Mouse (Mus musculus) limb, embryonic 15.5 days (tissue): ENCODE data around the gene Rassf7. TPM values are rescaled to one million over a fixed set of nuclear protein-coding genes. Genes with fewer than 3 reads are reported as not detected.

ENCODE experiments used
- ATAC-seq: fragments of 200-750 bp; cut with Nextera tagmentation; 2 replicates; pipeline ENCODE4 v1.8.0; 2017; ENCODE audit warnings: low read depth, moderate TSS enrichment; ENCODE audit not compliant: insufficient number of reproducible peaks, low FRiP score, low TSS enrichment
- H3K27ac ChIP-seq: fragments of 300-500 bp; sonication (generic); 2 replicates; pipeline ENCODE4 v1.5.1; 2015; ENCODE audit warnings: moderate library complexity, mild to moderate bottlenecking, inconsistent platforms
- H3K27me3 ChIP-seq: fragments of 300-500 bp; sonication (generic); 2 replicates; pipeline ENCODE4 v1.6.1; 2015; ENCODE audit warnings: inconsistent platforms
- H3K36me3 ChIP-seq: fragments of 300-500 bp; sonication (generic); 2 replicates; pipeline ENCODE4 v1.6.1; 2015; ENCODE audit warnings: inconsistent platforms
- H3K4me1 ChIP-seq: fragments of 300-500 bp; sonication (generic); 2 replicates; pipeline ENCODE4 v1.6.1; 2015; ENCODE audit warnings: inconsistent platforms
- H3K4me2 ChIP-seq: fragments of 300-500 bp; sonication (generic); 2 replicates; pipeline ENCODE4 v1.6.1; 2015; ENCODE audit warnings: mild to moderate bottlenecking, inconsistent platforms
- H3K4me3 ChIP-seq: fragments of 300-500 bp; sonication (generic); 2 replicates; pipeline ENCODE4 v1.5.1; 2015; ENCODE audit warnings: mild to moderate bottlenecking, inconsistent platforms
- H3K9ac ChIP-seq: fragments of 300-500 bp; sonication (generic); 2 replicates; pipeline ENCODE4 v1.6.1; 2015; ENCODE audit warnings: inconsistent platforms
- H3K9me3 ChIP-seq: fragments of 300-500 bp; sonication (generic); 2 replicates; pipeline ENCODE4 v1.6.1; 2016; ENCODE audit warnings: inconsistent platforms
- WGBS: fragments of 180-500 bp; shearing (Covaris S2); methylation state at CpG from one replicate; pipeline ENCODE4 v1.1.7; 2015; 5-methylcytosine and 5-hydroxymethylcytosine counted together
- polyA plus RNA-seq: library from polyadenylated mRNA; unstranded; fragments of >200 nt; fragmentation: Nextera tagmentation; extraction: Ambion mirVana; gene quantifications from 2 replicates; pipeline ENCODE4 v1.2.1, GENCODE M21; 2015

Rassf7 gene
- polyA plus RNA-seq, 1 experiment from 2014 or later, result 56.1 TPM

DNA sequence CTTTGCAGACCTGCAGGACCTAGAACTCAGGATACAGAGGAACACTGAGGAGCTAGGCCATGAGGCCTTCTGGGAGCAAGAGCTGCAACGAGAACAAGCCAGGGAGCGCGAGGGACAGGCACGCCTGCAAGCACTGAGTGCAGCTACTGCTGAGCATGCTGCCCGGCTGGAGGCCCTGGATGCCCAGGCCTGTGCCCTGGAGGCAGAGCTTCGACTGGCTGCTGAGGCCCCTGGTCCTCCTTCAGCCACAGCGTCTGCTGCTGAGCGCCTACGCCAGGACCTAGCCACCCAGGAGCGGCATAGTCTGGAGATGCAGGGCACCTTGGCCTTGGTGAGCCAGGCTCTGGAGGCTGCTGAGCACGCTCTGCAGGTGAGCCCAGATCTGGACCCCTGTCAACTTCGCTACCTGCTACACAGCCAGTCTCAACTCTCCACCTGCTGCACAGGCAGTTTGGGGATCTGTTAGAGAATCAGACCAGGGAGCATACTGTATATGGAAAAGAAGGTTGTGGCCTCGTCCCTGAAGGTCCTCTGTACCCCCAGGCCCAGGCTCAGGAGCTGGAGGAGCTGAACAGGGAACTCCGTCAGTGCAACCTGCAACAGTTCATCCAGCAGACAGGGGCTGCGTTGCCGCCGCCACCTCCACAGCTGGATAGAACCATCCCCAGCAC lies 1.8 kb downstream of the Rassf7 start:
- no peaks in the 10 kb centered on the region for H3K9me3 ChIP-seq
- peak overlapping the region; percentile 27; the same call in 1 of the 2 replicates for H3K27ac ChIP-seq
- H3K36me3 ChIP-seq, result peaks cover 12% of the 10 kb centered on the region; the same call in 1 of the 2 replicates
- H3K4me3 ChIP-seq, result no peak overlapping the region; the same call in 1 of the 2 replicates
- H3K4me2 ChIP-seq, result peak overlapping the region; percentile 97; the same call in 1 of the 2 replicates
- H3K4me1 ChIP-seq, result peaks cover 64% of the 10 kb centered on the region
- 86% methylated on average over 17 of the region's 17 CpGs for WGBS
- H3K9ac ChIP-seq, result no peak overlapping the region
- ATAC-seq, result no peak
- H3K27me3 ChIP-seq, result no peaks in the 10 kb centered on the region

DNA sequence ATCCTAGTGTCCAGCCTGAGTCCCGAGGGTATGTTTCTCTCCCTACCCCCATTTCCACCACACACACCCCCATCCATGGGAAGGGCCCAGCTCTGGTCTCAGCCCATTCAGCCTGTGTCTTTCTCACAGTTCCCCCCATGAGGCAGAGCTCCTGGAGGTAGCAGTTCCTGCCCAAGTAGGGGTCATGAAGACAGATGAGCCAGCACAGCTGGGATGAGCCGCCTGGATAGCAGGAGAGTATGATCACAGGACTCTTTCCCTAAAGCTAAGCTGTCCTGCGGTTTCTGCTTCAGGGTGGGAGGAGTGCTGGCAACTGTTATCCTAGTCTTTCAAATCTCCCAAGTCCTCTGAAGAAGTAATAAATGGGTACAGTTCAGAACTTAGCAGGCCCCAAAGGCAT lies 2.5 kb downstream of the Rassf7 start:
- ATAC-seq, result no peak
- H3K36me3 ChIP-seq, result peaks cover 12% of the 10 kb centered on the region; the same call in 1 of the 2 replicates
- no peak overlapping the region for H3K4me3 ChIP-seq
- no peaks in the 10 kb centered on the region for H3K9me3 ChIP-seq
- no peaks in the 10 kb centered on the region for H3K27me3 ChIP-seq
- H3K27ac ChIP-seq, result 0 out of 2 replicates have a peak overlapping the region, but pooled peaks have one; percentile 14
- H3K4me2 ChIP-seq, result no peak overlapping the region
- H3K4me1 ChIP-seq, result peaks cover 71% of the 10 kb centered on the region
- H3K9ac ChIP-seq, result no peak overlapping the region
- WGBS, result 77% methylated on average over 3 of the region's 3 CpGs

DNA sequence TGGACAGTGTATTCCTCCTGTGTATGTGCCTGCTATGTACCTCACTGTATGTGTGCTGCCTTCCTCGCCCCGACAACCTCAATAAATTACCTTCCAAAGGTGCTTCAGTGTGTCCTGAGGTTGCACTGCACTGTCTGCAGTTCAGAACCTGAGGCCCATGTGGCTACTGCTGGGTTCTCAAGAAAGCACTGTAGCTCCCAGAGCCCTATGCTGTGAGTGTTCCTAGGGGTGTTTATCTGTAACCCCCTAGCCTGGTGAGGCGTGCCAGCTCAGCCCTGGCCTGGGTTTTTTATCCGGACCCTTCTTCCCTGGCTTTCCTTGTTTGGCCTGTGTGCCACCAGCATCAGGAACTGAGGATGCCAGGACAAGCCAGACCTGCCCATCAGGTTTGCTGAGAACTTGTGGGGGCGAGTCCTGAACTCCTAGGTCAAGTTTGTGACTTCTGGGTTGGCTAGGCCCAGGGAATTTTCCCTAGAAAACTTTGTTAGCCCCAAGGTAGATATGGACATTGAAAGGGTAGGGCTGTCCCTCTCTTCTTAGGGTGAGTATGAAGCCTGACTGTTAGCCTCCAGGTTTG lies 3.0 kb downstream of the Rassf7 start:
- no peak overlapping the region for H3K4me2 ChIP-seq
- no peaks in the 10 kb centered on the region for H3K27me3 ChIP-seq
- 0 out of 2 replicates have a peak overlapping the region, but pooled peaks have one; percentile 14 for H3K27ac ChIP-seq
- H3K36me3 ChIP-seq, result peaks cover 12% of the 10 kb centered on the region; the same call in 1 of the 2 replicates
- no peak overlapping the region for H3K4me3 ChIP-seq
- no peak for ATAC-seq
- WGBS, result 71% methylated on average over 5 of the region's 5 CpGs
- H3K4me1 ChIP-seq, result peaks cover 71% of the 10 kb centered on the region
- H3K9me3 ChIP-seq, result no peaks in the 10 kb centered on the region
- H3K9ac ChIP-seq, result no peak overlapping the region

DNA sequence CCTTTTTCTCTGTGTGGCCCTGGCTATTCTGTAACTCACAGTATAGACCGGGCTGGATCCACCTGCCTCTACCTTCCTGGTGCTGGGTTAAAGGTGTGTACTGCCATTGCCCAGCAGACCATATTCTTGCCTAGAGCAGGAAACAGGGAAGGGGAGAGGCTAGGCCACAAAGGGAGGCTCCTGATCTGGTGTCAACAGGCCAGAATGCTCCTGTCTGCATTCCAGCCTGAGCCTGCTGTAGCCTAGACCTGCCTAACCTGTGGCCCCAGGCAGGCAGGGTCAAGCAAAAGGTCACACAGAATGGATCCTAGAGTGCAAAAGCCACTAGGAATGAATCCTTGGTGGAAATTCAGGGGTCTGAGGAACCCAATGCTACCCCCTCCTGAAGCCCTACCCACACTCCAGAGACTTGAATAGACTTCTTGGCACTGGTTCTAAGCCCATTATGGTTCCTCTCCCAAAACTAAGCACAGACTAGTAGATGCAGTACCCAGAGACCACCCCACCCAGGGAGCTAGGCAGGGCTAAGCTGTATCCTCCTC lies 4.0 kb downstream of the Rassf7 start:
- ATAC-seq, result no peak
- whole genome bisulfite sequencing, result 92% methylated on average over 1 of the region's 1 CpGs
- no peaks in the 10 kb centered on the region for H3K9me3 ChIP-seq
- H3K4me3 ChIP-seq, result no peak overlapping the region
- H3K4me2 ChIP-seq, result peak overlapping the region; percentile 82; the same call in 1 of the 2 replicates
- H3K9ac ChIP-seq, result no peak overlapping the region
- H3K27ac ChIP-seq, result peak overlapping the region; percentile 54; the same call in 1 of the 2 replicates
- peaks cover 12% of the 10 kb centered on the region; the same call in 1 of the 2 replicates for H3K36me3 ChIP-seq
- no peaks in the 10 kb centered on the region for H3K27me3 ChIP-seq
- peaks cover 71% of the 10 kb centered on the region for H3K4me1 ChIP-seq

DNA sequence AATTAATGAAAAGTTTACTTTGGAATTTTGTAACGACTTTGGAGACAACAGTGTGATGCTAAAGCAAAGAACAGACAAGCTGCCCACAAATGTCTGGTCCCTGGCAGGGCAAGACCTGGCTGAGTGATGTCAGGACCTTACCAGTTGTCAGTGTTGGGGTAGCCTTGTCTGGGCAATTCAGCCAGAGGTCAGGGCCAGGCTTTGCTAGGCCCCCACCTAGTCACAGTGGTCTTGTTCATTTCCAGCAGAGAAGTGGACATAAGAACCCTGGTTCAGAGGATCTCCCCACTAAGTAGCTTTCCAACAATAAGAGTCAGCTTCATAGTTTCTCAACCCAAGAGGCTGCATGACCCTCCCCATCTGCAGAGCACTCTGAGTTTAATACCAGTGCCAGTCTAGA lies 4.7 kb downstream of the Rassf7 start:
- peak overlapping the region; percentile 82 for H3K4me2 ChIP-seq
- WGBS, result 66% methylated on average over 1 of the region's 1 CpGs

DNA sequence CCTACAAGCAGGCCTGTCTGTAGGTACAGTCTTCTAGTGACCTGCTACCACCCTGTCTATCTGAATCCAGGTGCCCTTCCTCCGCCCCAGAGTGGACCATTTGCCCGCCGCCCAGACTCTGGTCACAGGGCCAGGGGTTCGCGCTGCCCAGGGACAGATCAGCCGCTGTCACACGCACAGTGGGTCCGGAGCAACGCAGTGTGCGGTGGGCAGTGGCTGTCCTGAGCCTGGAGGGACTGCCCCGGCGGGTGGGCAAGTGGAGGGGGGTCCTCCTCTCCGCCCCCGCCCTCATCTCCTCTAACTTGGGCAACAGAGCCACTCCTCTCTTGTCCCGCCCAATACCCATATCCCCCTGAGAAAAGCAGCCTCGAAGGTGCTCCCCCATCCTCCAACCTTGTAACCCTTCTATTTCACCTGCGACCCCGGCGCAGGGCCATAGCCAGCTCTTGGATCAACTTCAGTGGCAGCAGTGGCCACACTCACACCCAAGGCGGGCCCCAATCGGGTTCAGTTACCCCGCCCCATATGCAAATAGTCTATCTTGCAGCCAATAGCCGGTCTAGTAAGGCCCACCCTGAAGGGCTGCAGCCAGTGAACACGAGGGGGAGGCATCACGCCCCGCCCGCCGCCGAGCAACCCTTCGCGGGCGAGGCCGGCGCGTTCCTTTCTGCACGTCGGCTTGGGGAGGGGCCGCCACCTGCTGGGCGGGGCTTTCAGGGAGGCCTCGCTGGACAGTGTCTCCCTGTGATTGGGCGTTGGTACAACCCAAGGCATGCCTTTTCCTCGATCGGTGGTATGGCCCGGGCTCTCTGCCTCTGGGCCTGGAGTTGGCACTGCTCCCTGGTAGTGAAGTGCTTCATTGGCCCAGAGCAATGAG lies 5.8 kb downstream of the Rassf7 start:
- peak; percentile 97 for ATAC-seq
- Histone ChIP-seq H3K27ac (peak overlapping the region; percentile 90), H3K4me3 (peak overlapping the region; percentile 67)

More for the DNA sequence above, 4.7 kb downstream of the Rassf7 start:
- H3K4me1 ChIP-seq, result peaks cover 64% of the 10 kb centered on the region
- H3K27ac ChIP-seq, result 0 out of 2 replicates have a peak overlapping the region, but pooled peaks have one; percentile 88
- H3K27me3 ChIP-seq, result no peaks in the 10 kb centered on the region
- H3K4me3 ChIP-seq, result peak overlapping the region; percentile 67
- ATAC-seq, result no peak
- H3K9ac ChIP-seq, result no peak overlapping the region
- peaks cover 12% of the 10 kb centered on the region; the same call in 1 of the 2 replicates for H3K36me3 ChIP-seq
- no peaks in the 10 kb centered on the region for H3K9me3 ChIP-seq

DNA sequence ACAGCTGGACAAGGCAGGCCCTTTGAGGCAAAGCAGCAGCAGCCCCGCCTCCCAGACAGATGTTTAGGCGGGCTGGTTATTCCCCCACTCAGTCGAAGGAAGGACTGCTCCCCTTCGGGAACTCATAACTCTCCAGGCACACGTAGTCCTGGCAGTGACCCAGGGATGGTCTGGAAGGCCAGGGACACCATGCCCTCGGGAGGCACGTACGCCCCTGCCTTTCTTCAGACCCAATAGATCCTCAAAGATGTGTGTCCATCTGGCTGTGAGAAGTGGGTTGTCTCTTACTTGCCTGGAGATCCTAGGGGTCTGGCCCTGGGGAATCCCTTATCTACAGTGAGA lies 6.4 kb downstream of the Rassf7 start:
- no peaks in the 10 kb centered on the region for H3K9me3 ChIP-seq
- no peak for ATAC-seq
- peak overlapping the region; percentile 82 for H3K4me2 ChIP-seq
- 0 out of 2 replicates have a peak overlapping the region, but pooled peaks have one; percentile 20 for H3K9ac ChIP-seq
- H3K36me3 ChIP-seq, result peaks cover 12% of the 10 kb centered on the region; the same call in 1 of the 2 replicates
- H3K4me3 ChIP-seq, result peak overlapping the region; percentile 67
- no peaks in the 10 kb centered on the region for H3K27me3 ChIP-seq
- peaks cover 48% of the 10 kb centered on the region for H3K4me1 ChIP-seq
- 4% methylated on average over 8 of the region's 8 CpGs for WGBS
- peak overlapping the region; percentile 90 for H3K27ac ChIP-seq

More for the DNA sequence above, 5.8 kb downstream of the Rassf7 start:
- peak overlapping the region; percentile 82 for H3K4me2 ChIP-seq
- H3K27me3 ChIP-seq, result no peaks in the 10 kb centered on the region
- 3% methylated on average over 44 of the region's 44 CpGs for WGBS
- peak overlapping the region; percentile 74 for H3K9ac ChIP-seq
- peaks cover 12% of the 10 kb centered on the region; the same call in 1 of the 2 replicates for H3K36me3 ChIP-seq
- H3K9me3 ChIP-seq, result no peaks in the 10 kb centered on the region
- H3K4me1 ChIP-seq, result peaks cover 55% of the 10 kb centered on the region

DNA sequence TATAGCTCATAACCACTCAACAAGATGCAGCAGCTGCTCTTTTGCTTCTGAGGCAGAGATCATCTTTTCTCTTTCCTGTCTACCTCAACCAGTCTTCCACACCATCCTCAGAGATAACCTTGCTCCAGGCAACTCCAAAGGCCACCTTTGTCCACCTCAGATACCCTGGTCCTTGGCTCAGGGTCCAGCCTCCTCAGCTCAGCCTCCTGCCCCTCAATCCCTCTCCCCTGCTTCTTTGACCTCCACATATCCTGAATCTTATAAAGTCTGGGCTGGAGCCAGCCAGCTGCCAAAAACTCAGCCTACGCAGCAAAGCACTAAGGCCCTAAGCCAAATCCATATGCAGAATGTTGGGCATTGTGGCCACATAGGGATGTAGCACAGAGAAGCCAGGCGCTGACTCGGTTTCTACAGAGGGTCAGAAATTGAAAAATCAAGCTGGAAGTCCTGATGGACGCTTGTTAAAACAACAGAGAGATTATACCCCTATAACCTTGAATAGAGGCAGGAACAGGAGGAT lies 7.1 kb downstream of the Rassf7 start:
- H3K4me1 ChIP-seq, result peaks cover 44% of the 10 kb centered on the region
- WGBS, result 77% methylated on average over 4 of the region's 4 CpGs
- no peak overlapping the region for H3K4me3 ChIP-seq
- no peaks in the 10 kb centered on the region for H3K9me3 ChIP-seq
- peak overlapping the region; percentile 82; the same call in 1 of the 2 replicates for H3K4me2 ChIP-seq
- H3K36me3 ChIP-seq, result peaks cover 12% of the 10 kb centered on the region; the same call in 1 of the 2 replicates
- no peaks in the 10 kb centered on the region for H3K27me3 ChIP-seq
- H3K9ac ChIP-seq, result no peak overlapping the region
- peak overlapping the region; percentile 90 for H3K27ac ChIP-seq
- ATAC-seq, result no peak

DNA sequence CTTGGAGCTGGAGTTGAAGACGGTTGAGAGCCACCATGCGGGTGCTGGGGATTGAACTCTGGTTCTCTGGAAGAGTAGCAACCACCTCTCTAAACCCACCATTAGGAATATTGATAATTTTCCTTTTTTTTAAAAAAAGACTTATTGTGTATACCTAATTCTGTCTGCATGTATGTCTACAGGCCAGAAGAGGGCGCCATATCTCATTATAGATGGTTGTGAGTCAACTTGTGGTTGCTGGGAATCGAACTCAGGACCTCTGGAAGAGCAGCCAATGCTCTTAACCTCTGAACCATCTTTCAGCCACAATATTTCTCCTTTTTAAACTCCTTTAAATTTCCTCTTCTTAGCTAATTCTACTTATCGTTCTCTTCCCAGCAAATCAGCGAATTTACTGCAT lies 10.9 kb downstream of the Rassf7 start:
- 81% methylated on average over 6 of the region's 6 CpGs for WGBS
- no peak overlapping the region for H3K27ac ChIP-seq
- ATAC-seq, result no peak
- peaks cover 36% of the 10 kb centered on the region for H3K4me1 ChIP-seq
- no peaks in the 10 kb centered on the region for H3K27me3 ChIP-seq
- H3K4me3 ChIP-seq, result no peak overlapping the region
- H3K9ac ChIP-seq, result no peak overlapping the region
- H3K9me3 ChIP-seq, result no peaks in the 10 kb centered on the region
- H3K4me2 ChIP-seq, result no peak overlapping the region
- H3K36me3 ChIP-seq, result peaks cover 8% of the 10 kb centered on the region

DNA sequence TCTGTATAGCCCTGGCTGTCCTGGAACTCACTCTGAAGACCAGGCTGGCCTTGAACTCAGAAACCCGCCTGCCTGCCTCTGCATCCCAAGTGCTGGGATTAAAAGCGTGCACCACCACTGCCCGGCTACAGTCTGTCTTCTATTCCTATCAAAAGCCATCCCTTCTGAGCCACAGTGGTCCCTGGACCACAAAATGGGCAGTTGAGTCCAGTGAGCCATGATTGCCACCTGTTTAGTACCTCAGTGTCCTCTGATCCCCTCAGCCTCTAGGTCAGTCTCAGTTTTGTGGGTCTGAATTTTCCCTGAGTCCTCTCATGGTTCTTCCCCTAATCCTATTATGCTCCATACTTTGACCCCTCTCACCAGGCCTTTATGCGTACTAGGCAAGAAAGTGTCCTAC lies 12.1 kb downstream of the Rassf7 start:
- peak overlapping the region; percentile 100; the same call in 1 of the 2 replicates for H3K4me3 ChIP-seq
- peaks cover 21% of the 10 kb centered on the region for H3K36me3 ChIP-seq
- H3K9me3 ChIP-seq, result no peaks in the 10 kb centered on the region
- H3K4me2 ChIP-seq, result peak overlapping the region; percentile 71; the same call in 1 of the 2 replicates
- 0 out of 2 replicates have a peak, but pooled peaks have one; percentile 2 for ATAC-seq
- no peaks in the 10 kb centered on the region for H3K27me3 ChIP-seq
- H3K9ac ChIP-seq, result no peak overlapping the region
- H3K4me1 ChIP-seq, result peaks cover 25% of the 10 kb centered on the region
- WGBS, result 79% methylated on average over 4 of the region's 4 CpGs
- H3K27ac ChIP-seq, result 0 out of 2 replicates have a peak overlapping the region, but pooled peaks have one; percentile 96
